Comparison of ENCODE assay signal across 8 mouse cellular contexts in genomic region chr7:45917004-45917704, GRCm38 (mm10). TPM values are rescaled to one million over a fixed set of nuclear protein-coding genes. Genes with fewer than 3 reads are reported as not detected.
DNase-seq lines count a peak whose midpoint lies in the region; ATAC-seq and TF ChIP-seq lines count a peak whose summit lies in the region.

No protein-coding gene starts in this region.

- WGBS in embryonic facial prominence, embryonic 13.5 days = 24% methylated on average over 13 of the region's 13 CpGs
- 26% methylated on average over 13 of the region's 13 CpGs for WGBS in intestine, postnatal 0 days

- peak overlapping the region; percentile 69 for H3K4me2 ChIP-seq in embryonic facial prominence, embryonic 13.5 days
- H3K4me2 ChIP-seq in intestine, postnatal 0 days (replicated peaks; ENCODE audit: low read depth) = peak overlapping the region; percentile 59

- H3K9me3 ChIP-seq in embryonic facial prominence, embryonic 13.5 days = no peaks in the 10 kb centered on the region
- H3K9me3 ChIP-seq in intestine, postnatal 0 days (ENCODE audit: control insufficient read depth) = no peaks in the 10 kb centered on the region

- H3K9ac ChIP-seq in embryonic facial prominence, embryonic 13.5 days = peak overlapping the region; percentile 68
- no peak overlapping the region for H3K9ac ChIP-seq in intestine, postnatal 0 days (ENCODE audit: low read depth, low read length)

- H3K27me3 ChIP-seq in embryonic facial prominence, embryonic 13.5 days = no peaks in the 10 kb centered on the region
- H3K27me3 ChIP-seq in intestine, postnatal 0 days (replicated peaks; ENCODE audit: control insufficient read depth, insufficient read depth, low read length) = no peaks in the 10 kb centered on the region

- no peak for DNase-seq in left cerebral cortex, adult 2 months (ENCODE audit: extremely low spot score in 1 of 2, low spot score in 2 of 2)
- no peak for DNase-seq in left cerebral cortex, adult 11 months (ENCODE audit: low spot score)
- DNase-seq in neural tube, embryonic 10.5 days (ENCODE audit: extremely low spot score, low spot score) = peak; percentile 74
- DNase-seq in gastrocnemius, postnatal 25 days = no peak
- no peak for DNase-seq in left cerebral cortex, adult 18-20 months (ENCODE audit: low spot score in 2 of 2)

- no peak for TF ChIP-seq CTCF in left cerebral cortex, adult 2 months (IDR thresholded peaks at IDR 0.05)
- no peak for TF ChIP-seq CTCF in intestine, postnatal 0 days (IDR thresholded peaks at IDR 0.05; ENCODE audit: low read depth)

- H3K4me3 ChIP-seq in left cerebral cortex, adult 2 months = peak overlapping the region; percentile 48
- H3K4me3 ChIP-seq in embryonic facial prominence, embryonic 13.5 days = peak overlapping the region; percentile 41
- H3K4me3 ChIP-seq in intestine, postnatal 0 days (ENCODE audit: low read depth, low read length) = no peak overlapping the region

- H3K4me1 ChIP-seq in embryonic facial prominence, embryonic 13.5 days = peaks cover 69% of the 10 kb centered on the region
- H3K4me1 ChIP-seq in intestine, postnatal 0 days (replicated peaks; ENCODE audit: control insufficient read depth, insufficient read depth, low read length) = peaks cover 3% of the 10 kb centered on the region; the same call in 1 of the 2 replicates

- peaks cover 11% of the 10 kb centered on the region for H3K36me3 ChIP-seq in embryonic facial prominence, embryonic 13.5 days
- peaks cover 19% of the 10 kb centered on the region for H3K36me3 ChIP-seq in intestine, postnatal 0 days (ENCODE audit: control insufficient read depth, insufficient read depth)

- intact Hi-C loops in left cerebral cortex, adult 2 months (cut with DNase I) = no loop called here

- ATAC-seq in embryonic facial prominence, embryonic 13.5 days (ENCODE audit: insufficient number of reproducible peaks, insufficient read depth, low FRiP score, low TSS enrichment, low read depth) = no peak
- ATAC-seq in intestine, postnatal 0 days = no peak
- no peak for ATAC-seq in activated CD4-positive, CD25-positive, alpha-beta regulatory T cell, adult 4 months

- peak overlapping the region; percentile 82 for H3K27ac ChIP-seq in left cerebral cortex, adult 2 months
- H3K27ac ChIP-seq in embryonic facial prominence, embryonic 13.5 days = peak overlapping the region; percentile 97
- no peak overlapping the region for H3K27ac ChIP-seq in intestine, postnatal 0 days (ENCODE audit: low read depth, low read length)

RNA-seq across cellular contexts. Expression of gene Emp3, which starts 4.0 kb away (rescaled TPM):
- 1 to 10 TPM; 3.1 to 8.7 TPM for total RNA-seq in left cerebral cortex, adult 2 months (2021)
- polyA plus RNA-seq in embryonic facial prominence, embryonic 13.5 days (2015; fragmentation: Nextera tagmentation; extraction: Ambion mirVana) = 199 and 213 TPM in 2 replicates
- polyA plus RNA-seq in intestine, postnatal 0 days (2015; fragmentation: Nextera tagmentation; extraction: Ambion mirVana) = 82.4 and 83.3 TPM in 2 replicates
- total RNA-seq in gastrocnemius, postnatal 25 days (2021) = 10 to 100 TPM; 13.2 to 17.0 TPM
- total RNA-seq in left cerebral cortex, adult 18-20 months (2021) = 1 to 10 TPM; 5.5 to 8.4 TPM
- 100 to 1,000 TPM; 683 to 699 TPM for polyA plus RNA-seq in activated CD4-positive, CD25-positive, alpha-beta regulatory T cell, adult 4 months (2017; shearing (Covaris generic))

RNA-seq across cellular contexts. Expression of gene Ccdc114, which starts 6.7 kb away (rescaled TPM):
- total RNA-seq in left cerebral cortex, adult 2 months (2021) = 1 to 10 TPM; 2.3 TPM
- polyA plus RNA-seq in embryonic facial prominence, embryonic 13.5 days (2015; fragmentation: Nextera tagmentation; extraction: Ambion mirVana) = 2.4 and 3.2 TPM in 2 replicates
- 2.9 and 3.3 TPM in 2 replicates for polyA plus RNA-seq in intestine, postnatal 0 days (2015; fragmentation: Nextera tagmentation; extraction: Ambion mirVana)
- total RNA-seq in gastrocnemius, postnatal 25 days (2021) = under 1 TPM; 0.46 to 0.67 TPM
- total RNA-seq in left cerebral cortex, adult 18-20 months (2021) = 1 to 10 TPM; 2.6 to 2.7 TPM
- polyA plus RNA-seq in activated CD4-positive, CD25-positive, alpha-beta regulatory T cell, adult 4 months (2017; shearing (Covaris generic)) = 1 to 10 TPM in 1 of 2 experiments, under 1 TPM in 1; 0.96 to 2.2 TPM

RNA-seq across cellular contexts. Expression of gene Tmem143, which starts 20.4 kb away (rescaled TPM):
- 10 to 100 TPM; 21.8 to 22.3 TPM for total RNA-seq in left cerebral cortex, adult 2 months (2021)
- 7.1 and 7.2 TPM in 2 replicates for polyA plus RNA-seq in embryonic facial prominence, embryonic 13.5 days (2015; fragmentation: Nextera tagmentation; extraction: Ambion mirVana)
- 6.8 and 7.4 TPM in 2 replicates for polyA plus RNA-seq in intestine, postnatal 0 days (2015; fragmentation: Nextera tagmentation; extraction: Ambion mirVana)
- 10 to 100 TPM; 53.2 to 62.5 TPM for total RNA-seq in gastrocnemius, postnatal 25 days (2021)
- total RNA-seq in left cerebral cortex, adult 18-20 months (2021) = 10 to 100 TPM; 20.9 to 22.0 TPM
- 1 to 10 TPM; 5.8 to 6.2 TPM for polyA plus RNA-seq in activated CD4-positive, CD25-positive, alpha-beta regulatory T cell, adult 4 months (2017; shearing (Covaris generic))

RNA-seq across cellular contexts. Expression of gene Syngr4, which starts 20.6 kb away (rescaled TPM):
- not detected for total RNA-seq in left cerebral cortex, adult 2 months (2021)
- 0.41 TPM in 1 of 2 replicates, not detected in the other for polyA plus RNA-seq in embryonic facial prominence, embryonic 13.5 days (2015; fragmentation: Nextera tagmentation; extraction: Ambion mirVana)
- 0.72 and 0.75 TPM in 2 replicates for polyA plus RNA-seq in intestine, postnatal 0 days (2015; fragmentation: Nextera tagmentation; extraction: Ambion mirVana)
- total RNA-seq in gastrocnemius, postnatal 25 days (2021) = not detected
- not detected for total RNA-seq in left cerebral cortex, adult 18-20 months (2021)
- not detected for polyA plus RNA-seq in activated CD4-positive, CD25-positive, alpha-beta regulatory T cell, adult 4 months (2017; shearing (Covaris generic))

RNA-seq across cellular contexts. Expression of gene Grin2d, which starts 39.0 kb away (rescaled TPM):
- total RNA-seq in left cerebral cortex, adult 2 months (2021) = 10 to 100 TPM; 13.4 to 14.7 TPM
- 0.56 and 0.72 TPM in 2 replicates for polyA plus RNA-seq in embryonic facial prominence, embryonic 13.5 days (2015; fragmentation: Nextera tagmentation; extraction: Ambion mirVana)
- 0.66 and 1.1 TPM in 2 replicates for polyA plus RNA-seq in intestine, postnatal 0 days (2015; fragmentation: Nextera tagmentation; extraction: Ambion mirVana)
- under 1 TPM; 0.32 to 0.46 TPM for total RNA-seq in gastrocnemius, postnatal 25 days (2021)
- 10 to 100 TPM; 10.7 to 10.9 TPM for total RNA-seq in left cerebral cortex, adult 18-20 months (2021)
- not detected for polyA plus RNA-seq in activated CD4-positive, CD25-positive, alpha-beta regulatory T cell, adult 4 months (2017; shearing (Covaris generic))
